Mouse (Mus musculus) kidney, adult 2 months (tissue): ENCODE measurements around the gene Gpr4.

ENCODE experiments used
- CTCF ChIP-seq: fragments of 200-500 bp; conservative IDR thresholded peaks from 2 replicates; pipeline ENCODE4 v1.5.1; 2011; ENCODE audit warnings: low read depth, mild to moderate bottlenecking, control low read depth, low read length, moderate library complexity, mixed read lengths; ENCODE audit not compliant: insufficient read depth, insufficient read length
- POLR2A ChIP-seq: fragments of 200-500 bp; IDR thresholded peaks from one replicate; pipeline ENCODE4 v1.6.1; 2011; ENCODE audit warnings: low read depth, low read length, control low read depth

DNA sequence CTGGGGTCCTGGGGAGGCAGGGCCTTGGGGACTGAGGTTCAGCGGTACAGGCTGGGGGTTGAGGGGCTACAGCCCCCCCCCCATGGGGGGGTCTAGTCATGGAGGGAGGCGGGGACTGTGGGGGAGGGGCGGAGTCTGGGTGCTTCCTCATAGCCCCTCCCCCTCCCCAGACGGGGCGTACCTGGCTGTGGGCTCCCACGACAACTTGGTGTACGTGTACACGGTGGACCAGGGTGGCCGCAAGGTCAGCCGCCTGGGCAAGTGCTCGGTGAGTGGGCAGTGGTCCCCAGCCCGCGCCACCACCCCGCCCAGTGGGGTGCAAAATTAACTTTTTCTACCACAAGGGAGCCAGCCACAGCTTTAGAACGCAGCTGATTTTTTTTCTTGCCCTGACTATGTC is 10.7 kb upstream of the Gpr4 start:
- TF ChIP-seq CTCF (no peak), POLR2A (no peak)
